Mouse (Mus musculus) small intestine, adult 2 months (tissue): ENCODE measurements around the gene Iqgap3. TPM values are rescaled to one million over a fixed set of nuclear protein-coding genes. Genes with fewer than 3 reads are reported as not detected.

ENCODE experiments used
- H3K27ac ChIP-seq: fragments of 200-500 bp; 2 replicates; pipeline ENCODE4 v1.5.1; 2012; ENCODE audit warnings: low read depth, low read length, control low read depth, inconsistent platforms; ENCODE audit not compliant: insufficient read depth
- H3K27me3 ChIP-seq: fragments of 200-500 bp; 2 replicates; pipeline ENCODE4 v1.6.1; 2012; ENCODE audit warnings: mild to moderate bottlenecking, moderate library complexity, low read length, inconsistent platforms; ENCODE audit not compliant: control insufficient read depth, insufficient read depth
- H3K36me3 ChIP-seq: fragments of 200-500 bp; 2 replicates; pipeline ENCODE4 v1.6.1; 2012; ENCODE audit warnings: mild to moderate bottlenecking, low read length, control low read depth, inconsistent platforms; ENCODE audit not compliant: control insufficient read depth, insufficient read depth
- H3K4me1 ChIP-seq: fragments of 200-500 bp; 2 replicates; pipeline ENCODE4 v1.6.1; 2012; ENCODE audit warnings: low read length, inconsistent platforms, mixed read lengths; ENCODE audit not compliant: control insufficient read depth, insufficient read depth, insufficient read length
- H3K4me3 ChIP-seq: fragments of 200-500 bp; 2 replicates; pipeline ENCODE4 v1.5.1; 2012; ENCODE audit warnings: low read depth, mild to moderate bottlenecking, control low read depth, inconsistent platforms, low read length, moderate library complexity
- CTCF ChIP-seq: fragments of 200-500 bp; IDR thresholded peaks from 2 replicates; pipeline ENCODE4 v1.5.1; 2012; ENCODE audit warnings: low read depth, mild to moderate bottlenecking, control low read depth, inconsistent platforms, low read length, moderate library complexity, mixed read lengths; ENCODE audit not compliant: insufficient replicate concordance, insufficient read length; ENCODE audit errors: extremely low read depth
- POLR2A ChIP-seq: fragments of 200-500 bp; IDR thresholded peaks from 2 replicates; pipeline ENCODE4 v1.6.1; 2012; ENCODE audit warnings: low read depth, mild to moderate bottlenecking, control low read depth, inconsistent platforms, low read length, moderate library complexity
- WGBS: fragments of 180-500 bp; shearing (Covaris S2); methylation state at CpG from one replicate; pipeline ENCODE4 v1.1.7; 2018; 5-methylcytosine and 5-hydroxymethylcytosine counted together
- polyA plus RNA-seq: library from polyadenylated mRNA; depleted of rRNA; stranded (reverse); fragments of >200 nt; gene quantifications from 2 replicates; pipeline ENCODE4 v1.2.3, GENCODE M21; 2012; rRNA removed

Gene Iqgap3
- 7.1 and 14.6 TPM in 2 replicates for polyA plus RNA-seq

DNA sequence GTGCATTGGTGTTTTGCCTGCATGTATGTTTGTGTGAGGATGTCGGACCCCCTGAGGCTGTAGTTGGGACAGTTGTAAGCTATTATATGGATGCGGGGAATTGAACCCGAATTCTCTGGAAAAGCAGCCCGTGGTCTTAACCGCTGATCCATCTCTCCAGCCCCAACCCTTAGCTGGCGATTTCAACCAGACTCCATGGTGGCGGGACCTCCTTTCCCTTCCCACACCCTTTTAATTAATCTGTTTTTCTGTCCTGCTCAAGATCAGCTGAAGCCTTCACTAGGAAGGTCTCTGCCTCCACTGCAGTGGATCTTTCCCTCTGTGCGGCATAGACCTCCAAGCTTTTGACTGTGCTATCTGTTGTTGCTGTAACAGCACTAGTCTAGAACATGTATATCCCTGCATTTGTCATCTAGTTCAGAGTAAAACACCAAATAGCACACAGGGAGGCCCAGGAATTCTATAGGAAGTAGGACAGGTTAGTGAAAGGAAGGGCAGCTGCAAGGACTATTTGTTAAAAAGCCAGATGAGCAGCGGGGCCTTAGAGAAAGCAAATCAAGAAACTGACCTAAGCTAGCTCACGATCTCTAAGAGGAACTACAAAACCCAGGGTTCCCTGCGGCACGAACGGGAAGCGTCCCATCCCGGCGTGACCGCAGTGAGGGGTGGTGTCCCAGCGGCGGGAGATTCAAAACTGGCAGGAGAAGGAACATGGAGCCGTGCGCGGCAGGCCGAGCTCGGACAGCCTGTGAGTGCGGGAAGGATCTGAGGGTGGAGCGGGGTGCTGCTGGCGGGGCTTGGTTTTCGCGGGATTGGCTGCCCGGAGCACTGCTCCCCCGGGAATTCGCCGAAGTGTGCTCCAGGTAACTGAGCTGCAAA lies at the start of gene Iqgap3:
Gene Iqgap3, plus strand, starts transcription at position 627 of the 879 bp plus-strand sequence.
- Histone ChIP-seq H3K27me3 (0 out of 2 replicates have a peak, but pooled peaks cover 7% of the 10 kb centered on the region), H3K4me1 (no peaks in the 10 kb centered on the region; the same call in 1 of the 2 replicates), H3K4me3 (peak within 1 kb of the TSS; percentile 74), H3K36me3 (no peaks in the 10 kb centered on the region), H3K27ac (peak within 1 kb of the TSS; percentile 6; the same call in 1 of the 2 replicates)
- WGBS: 19% methylated on average over 33 of the region's 33 CpGs
- TF ChIP-seq CTCF: no peak
- TF ChIP-seq POLR2A: no peak

DNA sequence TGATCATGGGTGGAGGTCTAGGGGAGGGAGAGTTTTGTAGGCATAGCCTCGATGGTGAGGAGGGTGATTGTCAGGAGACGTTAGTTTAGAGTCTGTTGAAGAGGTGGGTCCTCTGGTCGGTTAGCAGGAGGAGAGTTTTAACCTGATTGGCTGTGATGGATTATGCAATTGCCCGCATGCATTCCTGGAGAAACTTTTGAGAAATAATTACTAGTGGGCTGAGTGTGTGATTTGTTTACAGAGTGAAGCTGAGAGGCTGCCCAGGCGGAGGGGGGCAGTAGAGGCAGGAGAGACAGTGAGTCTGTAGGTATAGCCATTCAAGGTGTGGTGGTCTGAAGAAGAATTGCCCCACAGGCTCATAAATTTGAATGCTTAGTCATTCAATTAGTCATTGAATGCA lies 48.3 kb upstream of the Iqgap3 start:
- no peaks in the 10 kb centered on the region for H3K36me3 ChIP-seq
- no peak overlapping the region for H3K27ac ChIP-seq
- H3K4me3 ChIP-seq: no peak overlapping the region
- no peaks in the 10 kb centered on the region for H3K4me1 ChIP-seq
- no peak for TF ChIP-seq CTCF
- TF ChIP-seq POLR2A: no peak
- peaks cover 5% of the 10 kb centered on the region; the same call in 1 of the 2 replicates for H3K27me3 ChIP-seq
- 43% methylated on average over 5 of the region's 5 CpGs for WGBS

DNA sequence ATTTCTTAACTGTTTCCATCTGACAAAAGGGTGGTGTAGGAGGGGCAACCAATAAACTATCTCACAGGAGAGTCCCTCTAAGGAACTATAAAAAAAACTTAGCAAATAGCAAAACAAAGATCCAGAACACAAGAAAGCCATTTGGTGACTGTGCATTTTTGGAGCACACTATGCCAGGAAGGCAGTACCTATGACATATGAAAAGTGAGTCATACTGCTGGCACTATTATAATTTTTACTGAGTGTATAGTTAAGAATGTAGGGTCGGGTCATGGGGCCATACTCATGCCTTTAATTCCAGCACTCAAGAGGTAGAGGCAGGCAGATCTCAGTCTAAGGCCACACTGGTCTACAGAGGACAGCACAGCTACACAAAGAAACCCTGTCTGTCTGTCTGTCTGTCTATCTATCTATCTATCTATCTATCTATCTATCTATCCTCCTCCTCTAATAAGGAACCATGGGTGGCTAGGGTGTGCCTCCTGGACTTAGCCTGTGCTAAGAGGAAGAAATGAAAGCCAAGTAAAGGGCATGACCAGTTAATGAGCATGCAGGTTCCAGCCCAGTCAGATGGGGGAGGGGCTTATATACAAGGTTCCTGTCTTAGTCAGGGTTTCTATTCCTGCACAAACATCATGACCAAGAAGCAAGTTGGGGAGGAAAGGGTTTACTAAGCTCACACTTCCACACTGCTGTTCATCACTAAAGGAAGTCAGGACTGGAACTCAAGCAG lies 46.0 kb upstream of the Iqgap3 start:
- H3K27me3 ChIP-seq: peaks cover 5% of the 10 kb centered on the region; the same call in 1 of the 2 replicates
- WGBS: 33% methylated on average over 1 of the region's 1 CpGs
- no peak overlapping the region for H3K4me3 ChIP-seq
- no peak overlapping the region for H3K27ac ChIP-seq
- H3K4me1 ChIP-seq: no peaks in the 10 kb centered on the region
- TF ChIP-seq POLR2A (no peak), CTCF (no peak)
- H3K36me3 ChIP-seq: no peaks in the 10 kb centered on the region

DNA sequence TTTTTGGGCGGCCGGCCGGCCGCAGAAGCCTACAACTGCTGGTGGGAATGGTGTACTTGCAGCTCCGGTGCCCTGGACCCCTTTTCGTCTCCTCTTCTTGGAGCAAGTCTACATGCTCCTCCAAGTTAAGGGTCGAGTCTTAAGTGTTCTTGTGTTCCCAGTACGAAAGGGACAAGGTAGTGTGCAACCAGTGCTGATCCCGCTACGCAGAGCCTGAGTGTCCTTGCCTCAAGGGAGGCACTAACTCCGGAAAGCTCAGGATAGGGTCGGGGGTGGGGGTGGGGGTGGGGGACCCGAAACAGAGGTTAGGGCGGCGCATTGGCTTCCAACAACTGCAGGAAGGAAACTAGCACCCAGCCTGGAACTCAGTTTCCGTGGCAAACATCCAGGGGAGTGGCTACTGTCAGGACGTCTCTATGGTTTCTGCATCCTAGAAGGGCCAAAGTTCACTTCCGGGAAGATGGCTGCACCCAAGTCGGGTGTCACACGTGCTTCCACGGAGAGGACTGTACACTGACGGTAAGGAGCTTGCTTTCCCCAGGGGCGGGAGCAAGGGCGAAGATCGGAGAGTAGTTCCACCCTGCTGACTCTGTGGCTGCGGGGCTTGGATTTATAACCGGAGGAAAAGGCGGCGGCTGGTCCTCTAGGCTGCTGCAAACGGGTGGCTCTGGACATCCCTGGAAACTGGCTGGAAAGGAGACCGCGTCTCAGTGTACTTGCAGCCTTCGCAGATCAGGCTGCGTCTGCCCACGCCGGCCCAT lies 38.9 kb upstream of the Iqgap3 start, which contains the start of gene Gpatch4:
Gene Gpatch4, plus strand, starts transcription at position 448 of the 761 bp plus-strand sequence.
- no peaks in the 10 kb centered on the region for H3K36me3 ChIP-seq
- no peaks in the 10 kb centered on the region; the same call in 1 of the 2 replicates for H3K27me3 ChIP-seq
- H3K4me3 ChIP-seq: peak within 1 kb of the TSS; percentile 84
- TF ChIP-seq POLR2A: peak; percentile 57; the same call in 1 of the 2 replicates
- no peak for TF ChIP-seq CTCF
- WGBS: 9% methylated on average over 36 of the region's 36 CpGs
- no peaks in the 10 kb centered on the region for H3K4me1 ChIP-seq
- no peak within 1 kb of the TSS for H3K27ac ChIP-seq

DNA sequence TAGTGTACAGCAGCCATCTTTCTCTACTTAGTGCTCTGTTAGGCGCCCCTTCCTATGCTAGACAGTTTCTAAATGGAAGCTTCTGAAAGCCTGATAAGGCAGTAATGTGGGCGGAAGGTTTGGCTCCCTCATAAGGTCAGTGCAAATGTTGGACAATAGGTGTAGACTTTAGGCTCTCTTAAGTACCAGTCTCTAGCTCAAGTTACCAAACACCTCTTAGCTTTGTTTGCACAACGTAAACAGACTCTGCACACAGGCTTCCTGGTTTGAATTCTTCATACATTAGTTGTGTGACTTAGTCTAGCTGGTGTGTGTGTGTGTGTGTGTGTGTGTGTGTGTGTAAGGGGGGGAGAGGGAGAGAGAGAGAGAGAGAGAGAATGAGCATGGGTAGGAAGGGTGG lies 32.2 kb upstream of the Iqgap3 start:
- H3K27ac ChIP-seq: no peak overlapping the region
- no peaks in the 10 kb centered on the region for H3K4me1 ChIP-seq

DNA sequence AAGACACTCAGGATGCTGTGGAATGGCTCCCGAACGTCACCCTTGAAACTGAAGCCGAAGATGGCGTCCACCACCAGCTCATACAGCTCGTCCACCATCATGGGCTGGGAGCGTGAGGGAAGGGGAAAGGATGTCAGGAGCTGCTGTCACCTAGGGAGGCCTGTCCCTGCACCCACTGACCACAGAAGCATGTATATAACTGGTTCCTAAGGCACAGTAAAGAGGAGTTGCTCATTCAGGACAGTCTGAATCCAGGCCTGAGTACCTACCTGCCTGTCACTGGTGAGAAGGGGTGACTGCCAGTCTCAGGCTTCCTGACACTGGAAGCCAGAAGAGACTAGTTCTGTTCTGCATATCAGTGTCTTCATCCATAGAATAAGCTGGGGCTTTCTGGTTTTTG lies 24.7 kb upstream of the Iqgap3 start:
- Histone ChIP-seq H3K36me3 (peaks cover 9% of the 10 kb centered on the region), H3K4me1 (peaks cover 3% of the 10 kb centered on the region; the same call in 1 of the 2 replicates), H3K4me3 (no peak overlapping the region), H3K27me3 (no peaks in the 10 kb centered on the region), H3K27ac (no peak overlapping the region)
- 87% methylated on average over 6 of the region's 6 CpGs for WGBS
- TF ChIP-seq POLR2A (no peak), CTCF (no peak)

More for the DNA sequence above, 32.2 kb upstream of the Iqgap3 start:
- Histone ChIP-seq H3K4me3 (no peak overlapping the region), H3K36me3 (peaks cover 7% of the 10 kb centered on the region), H3K27me3 (no peaks in the 10 kb centered on the region)
- 66% methylated on average over 3 of the region's 3 CpGs for WGBS
- no peak for TF ChIP-seq CTCF
- TF ChIP-seq POLR2A: no peak
